Mouse (Mus musculus) gastrocnemius, adult 2 months (tissue): ENCODE measurements around the gene Scgb1a1. TPM values are rescaled to one million over a fixed set of nuclear protein-coding genes. Genes with fewer than 3 reads are reported as not detected.
"Not testable (repeated sequence)": the region's sequence is repeated elsewhere in the genome, so short reads cannot be mapped to it uniquely, and the experiment has no call there.

Experiments used
- DNase-seq: peaks from one replicate; pipeline ENCODE4 v3.0.0; 2022
- H3K27ac ChIP-seq: fragments of 200-600 bp; 2 replicates; pipeline ENCODE4 v1.8.1; 2022; ENCODE audit warnings: mild to moderate bottlenecking
- H3K4me3 ChIP-seq: fragments of 200-600 bp; 2 replicates; pipeline ENCODE4 v1.8.1; 2022; ENCODE audit warnings: mild to moderate bottlenecking, moderate library complexity
- CTCF ChIP-seq: fragments of 200-600 bp; IDR thresholded peaks from 2 replicates; pipeline ENCODE4 v1.8.1; 2022; ENCODE audit warnings: antibody characterized with exemption, mild to moderate bottlenecking, moderate library complexity
- intact Hi-C: fragments of 180-260 bp; cut with DNase I; formaldehyde crosslinking; loops from one replicate; pipeline ENCODE4 v1.15.1; 2025
- long read RNA-seq, 2 experiments: library from polyadenylated mRNA; stranded (forward); transcript quantifications; one replicate each; pipeline ENCODE4 v2.0.0; 2021
- total RNA-seq, 2 experiments: library from RNA; stranded (reverse); gene quantifications; 2 replicates each; pipeline ENCODE4 v1.2.3; 2021

Gene Scgb1a1
- total RNA-seq, result not detected
- long read RNA-seq, experiment 1, result 0 reads
- long read RNA-seq, experiment 2, result 0 reads

GRCm38 (mm10) chr19:9087821-9088220 lies at the start of gene Scgb1a1:
TSS of gene Scgb1a1 (minus strand) at chr19:9087958.
- H3K27ac ChIP-seq, result no peak within 1 kb of the TSS
- TF ChIP-seq CTCF, result no peak
- intact Hi-C loops, result no loop called here
- peak; percentile 14 for DNase-seq
- no peak within 1 kb of the TSS for H3K4me3 ChIP-seq

- Histone ChIP-seq H3K4me3 (no peak overlapping the region), H3K27ac (no peak overlapping the region)
- TF ChIP-seq CTCF, result no peak
- intact Hi-C loops, result loop anchor here (5.0 kb wide), 1 partner anchor 425 kb away; no protein-coding TSS in a partner anchor
- no peak for DNase-seq
These were observed 49.4 kb upstream of the Scgb1a1 start for GRCm38 (mm10) chr19:9137159-9137558.

- intact Hi-C loops, result loop anchor here (5.0 kb wide), 1 partner anchor 423 kb away; no protein-coding TSS in a partner anchor
- peak; percentile 96 for DNase-seq
- TF ChIP-seq CTCF, result peak; percentile 20; the same call in 1 of the 2 replicates
- H3K4me3 ChIP-seq, result peak within 1 kb of the TSS; percentile 80
- H3K27ac ChIP-seq, result peak within 1 kb of the TSS; percentile 90
These were observed 48.0 kb upstream of the Scgb1a1 start, which contains the start of gene Asrgl1 for GRCm38 (mm10) chr19:9135512-9136331. TSS of gene Asrgl1 (minus strand) at chr19:9135636.

GRCm38 (mm10) chr19:9134746-9135511 lies 47.2 kb upstream of the Scgb1a1 start:
- Histone ChIP-seq H3K27ac (peak overlapping the region; percentile 90), H3K4me3 (peak overlapping the region; percentile 80)
- TF ChIP-seq CTCF, result no peak
- DNase-seq, result peak; percentile 45
- intact Hi-C loops, result loop anchor here (5.0 kb wide), 1 partner anchor 423 kb away; no protein-coding TSS in a partner anchor

- peak; percentile 48 for DNase-seq
These were observed 42.2 kb upstream of the Scgb1a1 start for GRCm38 (mm10) chr19:9129996-9130395.

GRCm38 (mm10) chr19:9128499-9129194 lies 40.9 kb upstream of the Scgb1a1 start:
- no peak for TF ChIP-seq CTCF
- no peak overlapping the region for H3K27ac ChIP-seq
- intact Hi-C loops, result no loop called here
- no peak overlapping the region for H3K4me3 ChIP-seq
- no peak for DNase-seq

More at GRCm38 (mm10) chr19:9129996-9130395, 42.2 kb upstream of the Scgb1a1 start:
- intact Hi-C loops, result no loop called here
- no peak overlapping the region for H3K4me3 ChIP-seq
- no peak for TF ChIP-seq CTCF
- peak overlapping the region; percentile 53 for H3K27ac ChIP-seq

GRCm38 (mm10) chr19:9123986-9124385 lies 36.2 kb upstream of the Scgb1a1 start:
- H3K4me3 ChIP-seq, H3K27ac ChIP-seq, intact Hi-C loops, DNase-seq: not testable (repeated sequence)

- Histone ChIP-seq H3K4me3 (no peak overlapping the region), H3K27ac (no peak overlapping the region)
- TF ChIP-seq CTCF, result no peak
- intact Hi-C loops, result no loop called here
- DNase-seq, result no peak
These were observed 34.6 kb upstream of the Scgb1a1 start for GRCm38 (mm10) chr19:9122390-9122789.

- no peak for DNase-seq
- no peak overlapping the region for H3K4me3 ChIP-seq
- no peak for TF ChIP-seq CTCF
- no peak overlapping the region for H3K27ac ChIP-seq
- intact Hi-C loops, result no loop called here
These were observed 32.1 kb upstream of the Scgb1a1 start for GRCm38 (mm10) chr19:9119655-9120425.

GRCm38 (mm10) chr19:9117275-9117674 lies 29.5 kb upstream of the Scgb1a1 start:
- DNase-seq, result peak; percentile 55
- Histone ChIP-seq H3K4me3 (peak overlapping the region; percentile 38), H3K27ac (peak overlapping the region; percentile 88)
- intact Hi-C loops, result no loop called here
- TF ChIP-seq CTCF, result no peak

- intact Hi-C loops, result no loop called here
- H3K27ac ChIP-seq, result peak overlapping the region; percentile 88; the same call in 1 of the 2 replicates
- no peak overlapping the region for H3K4me3 ChIP-seq
- TF ChIP-seq CTCF, result no peak
- no peak for DNase-seq
These were observed 28.5 kb upstream of the Scgb1a1 start for GRCm38 (mm10) chr19:9116268-9116667.
